Mouse (Mus musculus) CD4-positive helper T cell, adult 2 months (primary cell): Measurements from ENCODE around the gene Myg1.

Experiments
- DNase-seq: peaks from one replicate; pipeline ENCODE4 v3.0.0-alpha.2; 2012; ENCODE audit warnings: low read depth, missing footprints, low spot score

The Myg1 gene

GRCm38 (mm10) chr15:102383671-102384070 lies 52.2 kb downstream of the Myg1 start:
- no peak for DNase-seq

- no peak for DNase-seq
Measured at GRCm38 (mm10) chr15:102386640-102387039, 55.1 kb downstream of the Myg1 start.
